In the genomic region with DNA sequence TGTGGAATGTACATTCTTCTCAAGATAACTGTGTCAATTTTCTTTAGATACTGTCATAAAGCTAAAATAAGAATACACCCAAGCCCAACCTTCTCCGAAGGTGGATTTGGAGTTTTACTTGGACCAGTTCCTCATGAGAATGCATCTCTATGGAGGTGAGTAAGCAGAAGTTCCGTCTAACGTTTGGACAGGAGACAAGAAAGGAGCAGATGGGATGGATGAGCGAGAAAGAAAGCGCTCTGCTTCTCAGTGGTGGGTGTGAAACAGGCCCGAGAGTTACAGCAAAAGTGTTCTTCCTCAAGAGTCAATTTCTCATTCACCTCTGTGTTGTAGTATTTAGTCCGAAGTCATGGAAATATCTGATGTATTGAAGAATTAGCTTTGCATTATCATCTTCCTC, we compare ENCODE assay signal across 11 mouse cellular contexts. TPM values are rescaled to one million over a fixed set of nuclear protein-coding genes. Genes with fewer than 3 reads are reported as not detected.
DNase-seq lines count a peak whose midpoint lies in the region.
"Had no signal": no experiment of that assay in that cellular context is flagged by ENCODE, and none has a peak within 500 bp of the region (broad histone marks: within the 10 kb centered on the region; RNA-seq: fewer than 3 reads in every experiment).

No protein-coding gene starts in this region.

- peak; percentile 9 for DNase-seq in cerebellum, adult 8-10 months
- no peak for DNase-seq in cerebellum, adult 11 months
- DNase-seq in left cerebral cortex, adult 18-20 months (ENCODE audit: low spot score in 2 of 2), result peak; percentile 49 to 55
- no peak for DNase-seq in left cerebral cortex, postnatal 4 days
- DNase-seq in cerebellum, postnatal 14 days, result peak; percentile 5 to 57
- DNase-seq in telencephalon, adult 2 months (ENCODE audit: low read depth, low spot score), result peak; percentile 80
- DNase-seq in heart, adult 9 months (ENCODE audit: low spot score in 2 of 2), result no peak
- DNase-seq: adrenal gland, postnatal 10 days; thymus, postnatal 14 days had no signal

- intact Hi-C loops in left cerebral cortex, postnatal 4 days (cut with DNase I), result no loop called here

RNA-seq across cellular contexts. Expression of a gene that starts 2.7 kb away (rescaled TPM):
- not detected for total RNA-seq in left cerebral cortex, adult 18-20 months (2021)
- not detected for total RNA-seq in left cerebral cortex, postnatal 4 days (2021)
- total RNA-seq: adrenal gland, postnatal 10 days; gastrocnemius, adult 18-20 months; layer of hippocampus, adult 2 months had no signal

Comparison
In these comparisons a context has a peak if more than half of its experiments do, and no peak if none do; other contexts are left out.
1. DNase-seq: peak in cerebellum, adult 8-10 months (single experiment), left cerebral cortex, adult 18-20 months (2 of 2), cerebellum, postnatal 14 days (2 of 2) and telencephalon, adult 2 months (single experiment); none in cerebellum, adult 11 months (single experiment), left cerebral cortex, postnatal 4 days (single experiment) and heart, adult 9 months (0 of 2).